Mouse (Mus musculus): ENCODE measurements around the gene Ndst4.

- TF ChIP-seq EP300 (IDR thresholded peaks at IDR 0.05; ENCODE audit: low read depth) = no peak
- TF ChIP-seq CTCF (IDR thresholded peaks at IDR 0.05; ENCODE audit: low read depth) = no peak
Measured at GRCm38 (mm10) chr3:125687601-125688000, 283.7 kb downstream of the Ndst4 start.
